Mouse (Mus musculus): Measurements from ENCODE around the gene Rcor1. TPM values are rescaled to one million over a fixed set of nuclear protein-coding genes. Genes with fewer than 3 reads are reported as not detected.
A peak's percentile ranks its signal among the peaks of the same experiment; 100 is the strongest.

The Rcor1 gene
- polyA plus RNA-seq, 1 experiment from 2014 or later = 10.0 TPM

DNA sequence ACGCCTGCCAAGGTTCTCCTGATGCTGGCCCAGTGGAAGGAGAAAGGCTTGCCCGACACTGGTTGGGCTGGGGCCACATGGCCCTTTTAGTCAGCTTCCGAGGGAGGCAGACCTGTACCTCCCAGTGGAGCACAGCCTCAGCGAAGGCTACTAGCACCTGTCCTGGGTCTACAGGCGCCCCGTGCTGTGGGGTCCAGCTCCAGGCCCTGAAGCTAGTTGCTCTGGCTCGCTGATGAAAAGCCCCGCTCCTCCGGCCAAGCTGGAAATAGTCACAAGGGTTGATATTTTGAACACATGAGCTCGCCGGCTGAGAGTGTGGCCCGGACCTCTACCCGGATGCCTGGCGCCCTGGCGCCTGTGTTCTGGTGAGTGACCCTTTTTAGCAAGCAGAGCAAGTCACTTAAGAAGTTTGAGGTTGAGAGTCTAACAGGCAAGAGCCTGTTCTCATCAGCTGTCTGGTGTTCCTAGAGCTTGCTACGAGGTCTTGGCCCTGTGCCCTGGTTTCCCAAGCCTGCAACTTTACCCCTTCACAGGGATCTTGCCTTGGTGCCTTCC is 104.4 kb downstream of the Rcor1 start:
- 0 out of 2 replicates have a peak, but pooled peaks have one; percentile 35 for ATAC-seq (replicated peaks; ENCODE audit: low FRiP score)
- Histone ChIP-seq H3K36me3 (no peaks in the 10 kb centered on the region), H3K4me1 (peaks cover 30% of the 10 kb centered on the region), H3K4me3 (replicated peaks) (no peak overlapping the region), H3K9ac (no peak overlapping the region), H3K9me3 (replicated peaks) (no peaks in the 10 kb centered on the region; the same call in 1 of the 2 replicates), H3K4me2 (peak overlapping the region; percentile 38), H3K27me3 (no peaks in the 10 kb centered on the region), H3K27ac (peak overlapping the region; percentile 59)
- 70% methylated on average over 16 of the region's 16 CpGs for WGBS

DNA sequence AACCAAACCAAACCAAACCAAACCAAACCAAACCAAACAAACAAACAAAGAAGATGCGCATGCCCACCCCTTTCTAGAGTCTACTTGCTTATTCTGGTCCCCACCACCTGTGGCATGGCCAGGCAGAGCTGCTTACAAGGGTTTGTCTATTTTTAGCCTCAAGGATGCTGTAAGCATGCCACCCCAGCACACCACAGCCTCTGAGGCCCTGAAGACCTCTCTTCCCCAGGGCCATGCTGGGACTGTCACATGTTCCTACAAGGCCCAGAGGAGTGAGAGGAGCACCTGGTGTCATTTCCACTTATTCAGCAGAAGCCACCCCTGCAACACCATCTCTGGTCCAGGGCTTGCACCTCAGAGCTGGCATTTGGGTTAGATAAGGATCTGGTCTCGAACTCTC is 105.4 kb downstream of the Rcor1 start:
- 98% methylated on average over 2 of the region's 2 CpGs for WGBS
- ATAC-seq (replicated peaks; ENCODE audit: low FRiP score) = no peak

DNA sequence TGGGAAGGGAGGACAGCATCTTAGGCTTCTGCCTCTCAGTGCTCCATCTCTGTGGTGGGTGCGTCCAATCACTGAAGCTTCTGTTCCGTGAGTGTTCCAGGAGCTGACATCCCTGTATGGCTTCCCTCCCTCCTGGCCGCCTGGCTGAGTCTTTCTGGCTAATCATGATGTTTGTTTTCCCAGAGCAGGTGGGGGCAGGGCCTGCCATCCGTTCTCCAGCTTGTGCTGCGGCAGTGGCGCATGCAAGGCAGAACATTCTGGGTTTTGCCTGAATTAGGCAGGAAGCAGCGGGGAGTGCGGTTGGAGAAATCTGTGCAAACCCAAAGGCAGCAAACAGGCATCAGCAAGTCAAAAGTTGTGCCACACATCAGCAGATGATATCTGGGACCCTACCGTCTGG is 106.1 kb downstream of the Rcor1 start:
- Histone ChIP-seq H3K4me2 (no peak overlapping the region), H3K4me3 (replicated peaks) (no peak overlapping the region), H3K9me3 (replicated peaks) (no peaks in the 10 kb centered on the region), H3K27me3 (no peaks in the 10 kb centered on the region), H3K9ac (no peak overlapping the region), H3K4me1 (peaks cover 36% of the 10 kb centered on the region), H3K27ac (0 out of 2 replicates have a peak overlapping the region, but pooled peaks have one; percentile 19), H3K36me3 (no peaks in the 10 kb centered on the region)
- WGBS = 31% methylated on average over 9 of the region's 9 CpGs
- ATAC-seq (replicated peaks; ENCODE audit: low FRiP score) = 0 out of 2 replicates have a peak, but pooled peaks have one; percentile 20

More for the DNA sequence above, 105.4 kb downstream of the Rcor1 start:
- Histone ChIP-seq H3K4me2 (no peak overlapping the region), H3K27ac (no peak overlapping the region), H3K36me3 (no peaks in the 10 kb centered on the region), H3K9ac (no peak overlapping the region), H3K4me3 (replicated peaks) (no peak overlapping the region), H3K4me1 (peaks cover 31% of the 10 kb centered on the region), H3K27me3 (no peaks in the 10 kb centered on the region), H3K9me3 (replicated peaks) (no peaks in the 10 kb centered on the region)

- ATAC-seq (replicated peaks; ENCODE audit: low FRiP score) = no peak
- Histone ChIP-seq H3K4me2 (0 out of 2 replicates have a peak overlapping the region, but pooled peaks have one; percentile 20), H3K9me3 (replicated peaks) (no peaks in the 10 kb centered on the region), H3K27ac (no peak overlapping the region), H3K36me3 (no peaks in the 10 kb centered on the region), H3K27me3 (no peaks in the 10 kb centered on the region), H3K9ac (no peak overlapping the region), H3K4me1 (peaks cover 19% of the 10 kb centered on the region), H3K4me3 (replicated peaks) (no peak overlapping the region)
- 55% methylated on average over 17 of the region's 17 CpGs for WGBS
Measured at GRCm38 (mm10) chr12:111149495-111150235, 110.5 kb downstream of the Rcor1 start.

DNA sequence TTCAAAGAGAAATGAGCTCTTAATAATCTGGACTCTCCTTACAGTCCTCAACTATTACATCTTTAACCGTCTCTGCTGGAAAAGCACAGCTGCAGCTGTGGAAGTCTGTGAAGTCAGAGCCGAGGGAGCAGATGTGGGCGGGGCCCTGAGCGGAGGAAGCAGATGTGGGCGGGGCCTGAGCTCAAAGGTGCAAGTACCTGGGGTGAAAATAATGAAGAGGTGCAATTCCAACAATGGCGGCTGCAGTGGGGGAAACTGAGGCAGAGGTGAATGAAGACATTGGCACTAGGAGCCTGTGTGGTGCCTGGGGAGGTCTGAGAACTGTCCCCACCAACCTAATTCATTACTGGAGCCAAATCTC is 111.1 kb downstream of the Rcor1 start:
- 5% methylated on average over 6 of the region's 6 CpGs for WGBS
- H3K27me3 ChIP-seq = no peaks in the 10 kb centered on the region
- ATAC-seq (replicated peaks; ENCODE audit: low FRiP score) = no peak
- no peaks in the 10 kb centered on the region for H3K9me3 ChIP-seq (replicated peaks)
- 0 out of 2 replicates have a peak overlapping the region, but pooled peaks have one; percentile 20 for H3K4me2 ChIP-seq
- H3K4me1 ChIP-seq = peaks cover 14% of the 10 kb centered on the region
- no peak overlapping the region for H3K4me3 ChIP-seq (replicated peaks)
- no peaks in the 10 kb centered on the region for H3K36me3 ChIP-seq
- no peak overlapping the region for H3K27ac ChIP-seq
- H3K9ac ChIP-seq = no peak overlapping the region

GRCm38 (mm10) chr12:111151422-111152156 is 112.4 kb downstream of the Rcor1 start:
- H3K36me3 ChIP-seq = no peaks in the 10 kb centered on the region
- no peak for ATAC-seq (replicated peaks; ENCODE audit: low FRiP score)
- no peak overlapping the region for H3K27ac ChIP-seq
- no peak overlapping the region for H3K4me3 ChIP-seq (replicated peaks)
- no peaks in the 10 kb centered on the region for H3K9me3 ChIP-seq (replicated peaks)
- no peak overlapping the region for H3K9ac ChIP-seq
- WGBS = 84% methylated on average over 5 of the region's 5 CpGs
- H3K4me2 ChIP-seq = no peak overlapping the region
- peaks cover 6% of the 10 kb centered on the region for H3K4me1 ChIP-seq
- no peaks in the 10 kb centered on the region for H3K27me3 ChIP-seq

DNA sequence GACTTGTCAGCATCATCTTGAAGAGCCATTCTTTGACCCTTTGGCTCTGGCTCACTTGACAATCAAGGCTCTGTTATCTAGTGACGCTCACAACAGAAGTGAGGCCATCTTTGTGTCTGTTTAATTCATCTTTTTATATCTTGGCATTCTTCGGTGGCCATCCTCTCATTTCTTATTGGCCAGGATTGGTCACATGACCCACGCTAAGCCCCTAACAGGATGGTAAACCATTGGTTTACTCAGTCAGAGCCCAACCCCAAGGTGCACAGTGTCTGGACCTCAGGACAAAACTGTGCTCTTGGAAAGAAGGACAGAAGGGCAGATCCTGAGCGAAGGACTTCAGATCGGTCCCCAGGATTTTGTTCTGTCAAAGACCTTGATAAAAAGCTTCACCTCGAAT is 113.4 kb downstream of the Rcor1 start:
- 91% methylated on average over 6 of the region's 6 CpGs for WGBS
- ATAC-seq (replicated peaks; ENCODE audit: low FRiP score) = no peak

DNA sequence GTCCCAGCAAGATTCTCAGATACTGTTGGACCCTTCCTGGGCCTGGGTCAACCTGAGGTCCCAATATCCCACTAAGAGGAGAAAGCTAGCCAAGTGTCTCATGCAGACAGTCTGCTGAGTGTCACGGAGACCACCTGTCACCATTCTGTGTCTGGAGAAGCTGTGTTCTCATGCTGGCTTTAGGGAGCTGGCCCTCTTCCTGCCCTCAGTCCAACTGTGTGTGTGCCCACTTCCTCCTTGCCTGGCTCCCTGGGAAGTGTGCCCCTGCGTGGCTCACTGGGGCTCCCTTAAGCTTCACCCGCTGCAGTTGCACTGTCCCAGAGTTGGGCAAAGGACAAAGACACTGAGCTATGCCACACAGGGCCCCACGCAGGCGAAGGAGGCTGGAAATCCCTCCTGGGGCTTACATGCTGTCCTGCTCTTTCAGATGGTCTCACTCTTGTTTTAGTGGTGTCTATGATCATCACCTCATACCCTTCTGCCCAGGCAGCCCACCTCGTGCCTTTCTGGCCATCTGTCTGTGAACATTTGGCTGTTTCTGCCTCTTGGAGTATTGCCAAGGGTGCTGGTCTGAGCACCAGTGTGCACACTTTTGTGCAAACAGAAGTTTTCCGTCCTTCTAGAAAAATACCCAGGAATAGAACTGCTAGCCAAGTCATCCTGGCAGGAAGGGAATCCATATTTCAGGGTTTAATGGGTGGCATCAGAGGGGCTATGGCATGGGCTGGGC is 114.0 kb downstream of the Rcor1 start:
- no peak overlapping the region for H3K4me3 ChIP-seq (replicated peaks)
- 71% methylated on average over 7 of the region's 7 CpGs for WGBS
- H3K27me3 ChIP-seq = no peaks in the 10 kb centered on the region
- no peak for ATAC-seq (replicated peaks; ENCODE audit: low FRiP score)
- H3K4me2 ChIP-seq = no peak overlapping the region
- no peaks in the 10 kb centered on the region for H3K36me3 ChIP-seq
- peaks cover 6% of the 10 kb centered on the region for H3K4me1 ChIP-seq
- H3K9ac ChIP-seq = no peak overlapping the region
- no peak overlapping the region for H3K27ac ChIP-seq
- H3K9me3 ChIP-seq (replicated peaks) = no peaks in the 10 kb centered on the region

More for the DNA sequence above, 113.4 kb downstream of the Rcor1 start:
- H3K27ac ChIP-seq = no peak overlapping the region
- H3K4me2 ChIP-seq = no peak overlapping the region
- no peaks in the 10 kb centered on the region for H3K36me3 ChIP-seq
- peaks cover 6% of the 10 kb centered on the region for H3K4me1 ChIP-seq
- no peaks in the 10 kb centered on the region for H3K9me3 ChIP-seq (replicated peaks)
- H3K9ac ChIP-seq = no peak overlapping the region
- H3K27me3 ChIP-seq = no peaks in the 10 kb centered on the region
- no peak overlapping the region for H3K4me3 ChIP-seq (replicated peaks)

- Histone ChIP-seq H3K9me3 (replicated peaks) (no peaks in the 10 kb centered on the region), H3K4me2 (no peak overlapping the region), H3K27me3 (no peaks in the 10 kb centered on the region), H3K27ac (no peak overlapping the region), H3K4me3 (replicated peaks) (no peak overlapping the region), H3K9ac (no peak overlapping the region), H3K36me3 (no peaks in the 10 kb centered on the region), H3K4me1 (peaks cover 6% of the 10 kb centered on the region)
- WGBS = 38% methylated on average over 5 of the region's 5 CpGs
- ATAC-seq (replicated peaks; ENCODE audit: low FRiP score) = no peak
Measured at GRCm38 (mm10) chr12:111153946-111154345, 114.8 kb downstream of the Rcor1 start.

GRCm38 (mm10) chr12:111154641-111155040 is 115.5 kb downstream of the Rcor1 start:
- no peaks in the 10 kb centered on the region for H3K9me3 ChIP-seq (replicated peaks)
- WGBS = 88% methylated on average over 6 of the region's 6 CpGs
- no peak for ATAC-seq (replicated peaks; ENCODE audit: low FRiP score)
- no peak overlapping the region for H3K4me3 ChIP-seq (replicated peaks)
- H3K4me1 ChIP-seq = peaks cover 6% of the 10 kb centered on the region
- H3K27me3 ChIP-seq = no peaks in the 10 kb centered on the region
- H3K27ac ChIP-seq = no peak overlapping the region
- no peak overlapping the region for H3K4me2 ChIP-seq
- H3K36me3 ChIP-seq = no peaks in the 10 kb centered on the region
- no peak overlapping the region for H3K9ac ChIP-seq

DNA sequence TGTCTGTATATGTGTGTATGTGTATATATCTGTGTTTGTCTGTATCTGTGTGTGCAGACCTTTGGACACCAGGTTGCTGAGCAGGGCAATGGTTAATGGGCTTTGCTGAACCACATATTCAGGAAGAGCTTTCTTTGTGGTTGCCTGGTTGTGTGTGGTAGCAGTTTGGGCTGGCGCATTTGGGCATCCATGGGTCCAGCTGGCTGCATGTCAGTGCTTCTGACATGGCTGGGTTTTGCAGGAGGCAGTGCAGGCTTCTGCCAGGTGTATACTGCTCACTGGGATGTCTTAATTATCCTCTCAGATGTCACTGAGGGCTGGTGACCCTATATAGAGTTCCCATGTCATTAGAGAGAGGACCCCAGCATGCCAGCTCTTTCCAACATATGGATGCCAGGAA is 116.6 kb downstream of the Rcor1 start:
- H3K27me3 ChIP-seq = no peaks in the 10 kb centered on the region
- 88% methylated on average over 1 of the region's 1 CpGs for WGBS

More for the DNA sequence above, 116.6 kb downstream of the Rcor1 start:
- Histone ChIP-seq H3K9me3 (replicated peaks) (no peaks in the 10 kb centered on the region), H3K4me1 (peaks cover 7% of the 10 kb centered on the region), H3K4me2 (no peak overlapping the region), H3K9ac (no peak overlapping the region), H3K36me3 (no peaks in the 10 kb centered on the region), H3K27ac (no peak overlapping the region), H3K4me3 (replicated peaks) (no peak overlapping the region)
- ATAC-seq (replicated peaks; ENCODE audit: low FRiP score) = no peak

Data from kidney, embryonic 15.5 days (tissue).